Mouse (Mus musculus) liver, embryonic 14.5 days (tissue): ENCODE results near the gene Prss36. TPM values are rescaled to one million over a fixed set of nuclear protein-coding genes. Genes with fewer than 3 reads are reported as not detected.

Experiments used
- ATAC-seq: fragments of 200-750 bp; cut with Nextera tagmentation; 2 replicates; pipeline ENCODE4 v1.8.0; 2017; ENCODE audit warnings: moderate number of reproducible peaks, mild to moderate bottlenecking, moderate library complexity; ENCODE audit not compliant: insufficient read depth
- DNase-seq, 3 experiments: peaks; one replicate each; pipeline ENCODE4 v3.0.0-alpha.2; 2012 to 2013; ENCODE audit warnings: low read depth in 3 of 3, low spot score in 3 of 3
- H3K27ac ChIP-seq: fragments of 300-500 bp; sonication (generic); 2 replicates; pipeline ENCODE4 v1.5.1; 2014; ENCODE audit warnings: moderate library complexity, mild to moderate bottlenecking, control low read depth, inconsistent platforms
- H3K27me3 ChIP-seq: fragments of 300-500 bp; sonication (generic); 2 replicates; pipeline ENCODE4 v1.6.1; 2014; ENCODE audit warnings: mild to moderate bottlenecking, low read length, moderate library complexity; ENCODE audit not compliant: control insufficient read depth, insufficient read depth
- H3K36me3 ChIP-seq: fragments of 300-500 bp; sonication (generic); replicated peaks from 2 replicates; pipeline ENCODE4 v1.6.1; 2014; ENCODE audit warnings: low read depth; ENCODE audit not compliant: control insufficient read depth, insufficient read depth
- H3K4me1 ChIP-seq, 2 experiments: fragments of 200-500 bp in 1 of 2; fragments of 300-500 bp in 1 of 2; sonication (generic) in 1 of 2; replicated peaks; 2 replicates each; pipeline ENCODE4 v1.6.1; 2012 to 2014; ENCODE audit warnings: antibody characterized with exemption in 1 of 2, inconsistent platforms in 1 of 2, low read length in 1 of 2; ENCODE audit not compliant: control insufficient read depth in 2 of 2, insufficient read depth in 2 of 2
- H3K4me2 ChIP-seq: fragments of 300-500 bp; sonication (generic); 2 replicates; pipeline ENCODE4 v1.6.1; 2014; ENCODE audit warnings: low read depth, mild to moderate bottlenecking, control low read depth, moderate library complexity
- H3K4me3 ChIP-seq, 2 experiments: fragments of 200-500 bp in 1 of 2; fragments of 300-500 bp in 1 of 2; sonication (generic) in 1 of 2; 2 replicates each; pipeline ENCODE4 v1.5.1; 2012 to 2014; ENCODE audit warnings: low read depth in 2 of 2, low read length in 2 of 2, mild to moderate bottlenecking in 2 of 2, control low read depth in 1 of 2, inconsistent platforms in 1 of 2, moderate library complexity in 1 of 2; ENCODE audit not compliant: insufficient read depth in 1 of 2
- H3K9ac ChIP-seq: fragments of 300-500 bp; sonication (generic); replicated peaks from 2 replicates; pipeline ENCODE4 v1.6.1; 2014; ENCODE audit warnings: mild to moderate bottlenecking, control low read depth, moderate library complexity
- H3K9me3 ChIP-seq: fragments of 300-500 bp; sonication (generic); 2 replicates; pipeline ENCODE4 v1.6.1; 2016; ENCODE audit warnings: low read length, mixed read lengths; ENCODE audit not compliant: control insufficient read depth
- CTCF ChIP-seq: IDR thresholded peaks from 2 replicates; pipeline ENCODE4 v1.5.1; 2016; ENCODE audit warnings: antibody characterized with exemption, low read depth, control low read depth
- EP300 ChIP-seq: IDR thresholded peaks from 2 replicates; pipeline ENCODE4 v1.6.1; 2016; ENCODE audit warnings: antibody characterized with exemption, low read depth
- WGBS: fragments of 180-500 bp; shearing (Covaris S2); extraction: QIAGEN DNeasy Blood & Tissue Kit; methylation state at CpG from one replicate; pipeline ENCODE4 v1.1.7; 2014; ENCODE audit not compliant: insufficient replicate concordance; 5-methylcytosine and 5-hydroxymethylcytosine counted together
- polyA plus RNA-seq, 2 experiments: library from polyadenylated mRNA; depleted of rRNA in 1 of 2; stranded (reverse) in 1 of 2; unstranded in 1 of 2; fragments of >200 nt; fragmentation: Nextera tagmentation in 1 of 2; extraction: Ambion mirVana in 1 of 2; gene quantifications; 2 replicates each; pipeline versions ENCODE4 v1.2.1 to v1.2.3; 2012 to 2014

Gene Prss36
- polyA plus RNA-seq, 2 experiments: 2.3 to 3.0 TPM

- peak within 1 kb of the TSS; percentile 55 for H3K27ac ChIP-seq
- peak within 1 kb of the TSS; percentile 85 for H3K4me2 ChIP-seq
- H3K4me3 ChIP-seq: peak within 1 kb of the TSS; percentile 75 to 92
- TF ChIP-seq EP300 (no peak), CTCF (peak; percentile 20; the same call in 1 of the 2 replicates)
- peaks cover 34% of the 10 kb centered on the region for H3K36me3 ChIP-seq
- WGBS: 9% methylated on average over 38 of the region's 38 CpGs
- H3K9me3 ChIP-seq: no peaks in the 10 kb centered on the region
- peak within 1 kb of the TSS; percentile 98 for H3K9ac ChIP-seq
- H3K27me3 ChIP-seq: no peaks in the 10 kb centered on the region
- peaks cover 17 to 29% of the 10 kb centered on the region in 2 experiments for H3K4me1 ChIP-seq
- DNase-seq (peak; percentile 59 to 66 (median 61)), ATAC-seq (peak; percentile 83)
Observed at GRCm38 (mm10) chr7:127903971-127904796, 42.3 kb downstream of the Prss36 start, which contains the start of gene Bckdk. TSS of gene Bckdk (plus strand) at chr7:127904082.

DNA sequence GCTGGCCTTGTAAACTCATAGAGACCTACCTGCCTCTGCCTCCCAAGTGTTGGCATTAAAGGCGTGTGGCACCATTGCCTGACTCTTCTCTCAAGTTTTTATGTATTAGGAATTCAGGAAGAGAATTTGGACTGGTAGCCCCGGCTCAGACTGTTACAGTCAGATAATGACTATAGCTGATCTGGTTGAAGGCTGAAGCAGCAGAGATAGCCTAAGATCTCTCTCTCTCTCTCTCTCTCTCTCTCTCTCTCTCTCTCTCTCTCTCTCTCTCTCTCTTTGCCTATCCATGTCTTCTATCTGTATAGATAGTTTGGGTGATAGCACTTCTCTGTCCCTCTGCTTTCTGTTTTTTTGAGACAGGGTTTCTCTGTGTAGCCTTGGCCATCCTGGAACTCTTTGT lies 44.8 kb downstream of the Prss36 start:
- Histone ChIP-seq H3K4me2 (no peak overlapping the region), H3K9me3 (no peaks in the 10 kb centered on the region), H3K4me3 (no peak overlapping the region), H3K27ac (no peak overlapping the region), H3K9ac (no peak overlapping the region), H3K4me1 (peaks cover 27 to 38% of the 10 kb centered on the region in 2 experiments), H3K36me3 (peaks cover 15% of the 10 kb centered on the region), H3K27me3 (no peaks in the 10 kb centered on the region)
- DNase-seq: no peak
- no peak for TF ChIP-seq CTCF
- peak; percentile 34; the same call in 1 of the 2 replicates for TF ChIP-seq EP300
- 33% methylated on average over 2 of the region's 2 CpGs for WGBS
- no peak for ATAC-seq

DNA sequence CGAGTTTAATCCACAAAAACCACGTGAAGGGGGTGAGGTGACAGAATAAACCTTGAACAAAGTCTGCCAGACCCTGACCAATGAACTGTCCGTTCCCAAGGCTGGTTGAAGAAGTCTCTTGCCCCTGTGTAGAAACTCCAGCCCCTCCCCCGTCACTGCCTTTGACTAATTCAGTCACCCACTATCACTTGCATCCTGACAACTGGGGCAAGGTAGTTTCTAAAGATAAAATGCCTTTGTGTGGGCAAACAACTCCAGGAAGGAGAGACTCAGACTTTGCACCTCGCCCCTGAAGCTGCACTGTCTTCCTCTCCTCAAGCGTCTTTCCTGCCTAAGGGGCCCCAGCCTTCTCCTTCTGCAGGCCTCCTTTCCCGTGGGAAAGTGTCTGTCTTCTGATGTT lies 46.5 kb downstream of the Prss36 start:
- Histone ChIP-seq H3K4me2 (peak overlapping the region; percentile 21), H3K27me3 (no peaks in the 10 kb centered on the region), H3K36me3 (no peaks in the 10 kb centered on the region), H3K4me1 (peaks cover 29 to 46% of the 10 kb centered on the region in 2 experiments), H3K9ac (peak overlapping the region; percentile 11; the same call in 1 of the 2 replicates), H3K27ac (peak overlapping the region; percentile 30), H3K9me3 (no peaks in the 10 kb centered on the region), H3K4me3 (no peak overlapping the region)
- DNase-seq (no peak), ATAC-seq (no peak)
- WGBS: 6% methylated on average over 7 of the region's 7 CpGs
- TF ChIP-seq CTCF: no peak
- peak; percentile 34 for TF ChIP-seq EP300

DNA sequence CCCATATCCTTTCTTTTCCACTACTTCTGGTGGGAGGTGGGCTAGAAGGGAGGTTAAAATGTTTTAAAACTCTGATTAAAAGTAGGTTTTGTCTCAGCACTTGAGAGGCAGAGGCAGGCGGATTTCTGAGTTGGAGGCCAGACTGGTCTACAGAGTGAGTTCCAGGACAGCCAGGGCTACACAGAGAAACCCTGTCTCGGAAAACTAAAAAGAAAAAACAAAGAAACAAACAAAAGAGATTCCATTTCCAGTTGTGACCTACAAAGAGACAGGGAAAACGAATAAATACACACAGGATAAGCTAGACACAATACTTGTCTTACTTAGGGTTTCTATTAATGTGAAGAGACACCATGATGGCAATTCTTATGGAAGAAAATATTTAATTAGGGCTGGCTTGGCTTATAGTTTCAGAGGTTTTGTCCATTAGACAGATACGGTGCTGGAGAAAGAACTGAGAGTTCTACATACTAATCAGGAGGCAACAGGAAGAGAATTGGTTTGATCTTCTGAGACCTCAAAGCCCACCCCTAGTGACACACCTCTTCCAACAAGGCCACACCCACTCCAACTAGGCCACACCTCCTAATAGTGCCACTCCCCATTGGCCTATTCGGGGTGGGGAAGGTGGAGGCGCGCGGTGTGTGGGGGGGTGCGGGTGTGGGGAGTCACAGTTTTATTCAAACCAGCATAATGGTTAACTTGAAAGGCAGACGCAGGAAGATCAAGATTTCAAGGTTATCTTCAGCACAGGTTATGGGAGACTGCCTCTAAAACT lies 48.2 kb downstream of the Prss36 start:
- Histone ChIP-seq H3K4me3 (no peak overlapping the region), H3K9ac (no peak overlapping the region), H3K4me1 (peaks cover 34 to 46% of the 10 kb centered on the region in 2 experiments), H3K27me3 (no peaks in the 10 kb centered on the region), H3K27ac (peak overlapping the region; percentile 31; the same call in 1 of the 2 replicates), H3K9me3 (no peaks in the 10 kb centered on the region), H3K36me3 (no peaks in the 10 kb centered on the region), H3K4me2 (peak overlapping the region; percentile 32)
- ATAC-seq (no peak), DNase-seq (no peak)
- WGBS: 21% methylated on average over 10 of the region's 10 CpGs
- TF ChIP-seq CTCF (no peak), EP300 (no peak)

GRCm38 (mm10) chr7:127897542-127897941 lies 49.0 kb downstream of the Prss36 start:
- Histone ChIP-seq H3K4me2 (no peak overlapping the region), H3K4me1 (peaks cover 34 to 46% of the 10 kb centered on the region in 2 experiments), H3K27me3 (no peaks in the 10 kb centered on the region), H3K36me3 (no peaks in the 10 kb centered on the region; the same call in 1 of the 2 replicates), H3K4me3 (no peak overlapping the region), H3K27ac (no peak overlapping the region), H3K9me3 (no peaks in the 10 kb centered on the region), H3K9ac (no peak overlapping the region)
- no peak for ATAC-seq
- WGBS: 75% methylated on average over 7 of the region's 7 CpGs
- no peak for DNase-seq
- TF ChIP-seq EP300: no peak
